Mouse (Mus musculus): ENCODE results near the gene Ctnna3.
"Not testable (repeated sequence)": the region's sequence is repeated elsewhere in the genome, so short reads cannot be mapped to it uniquely, and the experiment has no call there.

The Ctnna3 gene

GRCm38 (mm10) chr10:63423591-63424474, 6.1 kb upstream of the Ctnna3 start:
- no peak for DNase-seq (ENCODE audit: low read depth, low spot score)

- DNase-seq (ENCODE audit: low read depth, low spot score) = no peak
Measured at GRCm38 (mm10) chr10:63424475-63424814, 5.5 kb upstream of the Ctnna3 start.

- DNase-seq (ENCODE audit: low read depth, low spot score) = no peak
Measured at GRCm38 (mm10) chr10:63427146-63427545, 2.8 kb upstream of the Ctnna3 start.

GRCm38 (mm10) chr10:63428243-63429022, 1.5 kb upstream of the Ctnna3 start:
- no peak for DNase-seq (ENCODE audit: low read depth, low spot score)

GRCm38 (mm10) chr10:63429023-63429340, 916 bp upstream of the Ctnna3 start:
- DNase-seq (ENCODE audit: low read depth, low spot score) = no peak

- peak; percentile 91 for DNase-seq (ENCODE audit: low read depth, low spot score)
Measured at GRCm38 (mm10) chr10:63429380-63429779, 518 bp upstream of the Ctnna3 start.

- DNase-seq (ENCODE audit: low read depth, low spot score) = no peak
Measured at GRCm38 (mm10) chr10:63431221-63431736, 1.4 kb downstream of the Ctnna3 start.

GRCm38 (mm10) chr10:63432099-63432498, 2.2 kb downstream of the Ctnna3 start:
- DNase-seq (ENCODE audit: low read depth, low spot score) = no peak

- DNase-seq (ENCODE audit: low read depth, low spot score) = no peak
Measured at GRCm38 (mm10) chr10:63432887-63433286, 3.0 kb downstream of the Ctnna3 start.

GRCm38 (mm10) chr10:63438736-63439262, 8.9 kb downstream of the Ctnna3 start:
- no peak for DNase-seq (ENCODE audit: low read depth, low spot score)

GRCm38 (mm10) chr10:63439694-63440228, 9.9 kb downstream of the Ctnna3 start:
- no peak for DNase-seq (ENCODE audit: low read depth, low spot score)

GRCm38 (mm10) chr10:63444602-63445387, 14.9 kb downstream of the Ctnna3 start:
- DNase-seq (ENCODE audit: low read depth, low spot score) = not testable (repeated sequence)

- no peak for DNase-seq (ENCODE audit: low read depth, low spot score)
Measured at GRCm38 (mm10) chr10:63453926-63454325, 24.0 kb downstream of the Ctnna3 start.

- no peak for DNase-seq (ENCODE audit: low read depth, low spot score)
Measured at GRCm38 (mm10) chr10:63455110-63455878, 25.4 kb downstream of the Ctnna3 start.

GRCm38 (mm10) chr10:63457292-63458128, 27.6 kb downstream of the Ctnna3 start:
- DNase-seq (ENCODE audit: low read depth, low spot score) = no peak

GRCm38 (mm10) chr10:63460935-63461334, 31.0 kb downstream of the Ctnna3 start:
- DNase-seq (ENCODE audit: low read depth, low spot score) = no peak

- no peak for DNase-seq (ENCODE audit: low read depth, low spot score)
Measured at GRCm38 (mm10) chr10:63472473-63472872, 42.6 kb downstream of the Ctnna3 start.

- DNase-seq (ENCODE audit: low read depth, low spot score) = no peak
Measured at GRCm38 (mm10) chr10:63476167-63476647, 46.3 kb downstream of the Ctnna3 start.

GRCm38 (mm10) chr10:63478946-63479345, 49.0 kb downstream of the Ctnna3 start:
- no peak for DNase-seq (ENCODE audit: low read depth, low spot score)

All from c-Kit-negative CD71-positive TER-119-positive erythroid progenitor cells, embryonic 14.5 days (primary cell).